Mouse (Mus musculus) adrenal gland, postnatal 36 days (tissue): ENCODE results near the gene Gnai1. TPM values are rescaled to one million over a fixed set of nuclear protein-coding genes. Genes with fewer than 3 reads are reported as not detected.
A peak's percentile ranks its signal among the peaks of the same experiment; 100 is the strongest.
"Not testable (repeated sequence)": the region's sequence is repeated elsewhere in the genome, so short reads cannot be mapped to it uniquely, and the experiment has no call there.

Experiments used
- DNase-seq, 2 experiments: peaks; one replicate each; pipeline ENCODE4 v3.0.0; 2021; ENCODE audit warnings: mixed read lengths in 1 of 2
- long read RNA-seq, 2 experiments: library from polyadenylated mRNA; stranded (forward); transcript quantifications; one replicate each; pipeline ENCODE4 v2.0.0; 2021; ENCODE audit warnings: borderline sequencing depth in 2 of 2
- total RNA-seq, 2 experiments: library from RNA; stranded (reverse); gene quantifications; 2 replicates each; pipeline ENCODE4 v1.2.3; 2021

Gene Gnai1
- total RNA-seq = 10 to 100 TPM; 34.2 to 40.0 TPM
- long read RNA-seq, experiment 1, transcript Gnai1-201 (8 exons, 3,135 nt) = major isoform, 47 of 64 reads
- long read RNA-seq, experiment 1, partial matches to known transcripts = 13 of 64 reads
- long read RNA-seq, experiment 1, other reads (novel, unspliced or antisense) = 4 of 64 reads
- long read RNA-seq, experiment 2, transcript Gnai1-201 (8 exons, 3,135 nt) = major isoform, 8 of 10 reads
- long read RNA-seq, experiment 2, partial matches to known transcripts = 1 of 10 reads
- long read RNA-seq, experiment 2, other reads (novel, unspliced or antisense) = 1 of 10 reads

GRCm38 (mm10) chr5:18360281-18360819, at the start of gene Gnai1:
Gene Gnai1 (minus strand): TSS chr5:18360355.
- peak; percentile 78 to 83 for DNase-seq

GRCm38 (mm10) chr5:18367864-18368263, 7.7 kb upstream of the Gnai1 start:
- DNase-seq = no peak

GRCm38 (mm10) chr5:18365460-18365859, 5.3 kb upstream of the Gnai1 start:
- DNase-seq = no peak

- DNase-seq = peak in 1 of 2 experiments; percentile 1
Observed at GRCm38 (mm10) chr5:18360956-18361355, 801 bp upstream of the Gnai1 start.

- peak; percentile 50 to 51 for DNase-seq
Observed at GRCm38 (mm10) chr5:18359376-18360280, 527 bp downstream of the Gnai1 start.

- DNase-seq = no peak
Observed at GRCm38 (mm10) chr5:18358778-18359177, 1.4 kb downstream of the Gnai1 start.

- DNase-seq = peak; percentile 40 to 51
Observed at GRCm38 (mm10) chr5:18358191-18358590, 2.0 kb downstream of the Gnai1 start.

GRCm38 (mm10) chr5:18347297-18347696, 12.9 kb downstream of the Gnai1 start:
- no peak for DNase-seq

- DNase-seq = no peak
Observed at GRCm38 (mm10) chr5:18343455-18344142, 16.6 kb downstream of the Gnai1 start.

- no peak for DNase-seq
Observed at GRCm38 (mm10) chr5:18342765-18343454, 17.2 kb downstream of the Gnai1 start.

- DNase-seq = not testable (repeated sequence)
Observed at GRCm38 (mm10) chr5:18341876-18342275, 18.3 kb downstream of the Gnai1 start.

- DNase-seq = no peak
Observed at GRCm38 (mm10) chr5:18332256-18332655, 27.9 kb downstream of the Gnai1 start.

- DNase-seq = peak in 1 of 2 experiments; percentile 1
Observed at GRCm38 (mm10) chr5:18330726-18331125, 29.4 kb downstream of the Gnai1 start.

- peak in 1 of 2 experiments; percentile 10 for DNase-seq
Observed at GRCm38 (mm10) chr5:18326159-18326558, 34.0 kb downstream of the Gnai1 start.

GRCm38 (mm10) chr5:18323534-18323933, 36.6 kb downstream of the Gnai1 start:
- DNase-seq = no peak

GRCm38 (mm10) chr5:18321661-18322060, 38.5 kb downstream of the Gnai1 start:
- DNase-seq = no peak

GRCm38 (mm10) chr5:18318846-18319245, 41.3 kb downstream of the Gnai1 start:
- no peak for DNase-seq

- DNase-seq = peak in 1 of 2 experiments; percentile 8
Observed at GRCm38 (mm10) chr5:18307229-18307804, 52.8 kb downstream of the Gnai1 start.

GRCm38 (mm10) chr5:18296584-18296983, 63.6 kb downstream of the Gnai1 start:
- no peak for DNase-seq

GRCm38 (mm10) chr5:18292744-18293143, 67.4 kb downstream of the Gnai1 start:
- no peak for DNase-seq

- DNase-seq = no peak
Observed at GRCm38 (mm10) chr5:18289530-18289929, 70.6 kb downstream of the Gnai1 start.
